Mouse (Mus musculus) cerebellum, adult 18-20 months (tissue): ENCODE data around the gene Cdkl1.
A peak's percentile ranks its signal among the peaks of the same experiment; 100 is the strongest.

ENCODE experiments used
- DNase-seq, 2 experiments: peaks; one replicate each; pipeline ENCODE4 v3.0.0; 2021

Cdkl1 gene

GRCm38 (mm10) chr12:69744138-69744537, 46.9 kb downstream of the Cdkl1 start:
- DNase-seq: no peak

DNA sequence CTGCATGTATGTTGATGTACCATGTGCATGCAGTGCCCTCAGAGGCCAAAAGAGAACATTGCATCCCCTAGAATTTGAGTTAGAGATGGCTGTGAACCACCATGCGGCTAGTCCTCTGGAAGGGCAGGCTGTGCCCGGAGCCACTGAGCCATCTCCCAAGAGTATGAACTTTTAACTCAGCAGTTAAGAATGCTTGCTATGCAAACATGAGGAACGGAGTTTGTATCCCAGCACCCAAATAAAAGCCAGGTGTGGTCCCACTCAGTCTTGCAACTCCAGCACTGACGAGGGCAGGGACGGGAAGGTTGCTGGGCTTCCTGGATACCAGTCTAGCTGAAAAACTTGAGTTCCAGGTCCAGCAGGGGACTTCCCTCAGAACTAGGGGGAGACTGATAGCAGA, 49.1 kb downstream of the Cdkl1 start:
- DNase-seq: no peak

GRCm38 (mm10) chr12:69733923-69734322, 57.1 kb downstream of the Cdkl1 start:
- no peak for DNase-seq

DNA sequence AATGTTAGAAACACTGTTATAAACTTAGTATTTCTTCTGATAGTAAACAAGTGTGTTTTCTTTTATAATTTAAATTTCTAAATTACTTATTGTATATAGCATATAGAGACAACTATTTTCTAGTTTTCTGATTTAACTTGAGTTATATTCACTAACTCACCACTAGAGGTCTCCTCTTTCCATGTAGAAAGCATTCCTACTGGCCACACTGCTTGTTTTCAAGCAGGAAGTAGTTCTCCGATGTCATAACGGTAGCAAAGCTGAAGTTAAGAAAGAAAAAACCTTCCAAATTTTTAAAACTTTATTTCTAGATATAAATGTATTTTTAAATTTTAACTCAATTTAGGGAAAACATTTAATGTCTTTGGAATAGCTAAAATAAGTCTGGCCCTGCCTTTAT, 57.5 kb downstream of the Cdkl1 start:
- DNase-seq: no peak

GRCm38 (mm10) chr12:69732221-69732620, 58.8 kb downstream of the Cdkl1 start:
- no peak for DNase-seq

DNA sequence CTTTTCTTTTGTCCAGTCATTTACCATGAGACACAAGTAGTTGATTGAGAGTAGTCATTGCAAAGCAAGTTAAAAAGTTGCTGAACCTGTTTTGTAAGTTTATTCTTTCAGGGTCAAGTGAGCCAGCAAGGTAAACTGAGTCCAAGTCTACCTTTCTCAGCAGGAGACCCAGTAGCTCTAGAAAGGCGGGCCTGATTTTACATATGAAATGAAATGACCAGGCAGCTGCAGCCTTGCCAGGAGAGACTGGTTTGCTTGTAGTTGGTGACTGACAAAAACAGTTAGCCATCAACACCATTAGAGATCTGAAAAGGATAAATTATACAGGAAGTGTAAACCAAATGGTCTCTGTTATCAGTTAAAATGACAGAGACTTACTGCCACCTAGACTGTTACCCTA, 60.8 kb downstream of the Cdkl1 start:
- no peak for DNase-seq

- DNase-seq: no peak
These were observed 61.8 kb downstream of the Cdkl1 start for GRCm38 (mm10) chr12:69729246-69729645.

DNA sequence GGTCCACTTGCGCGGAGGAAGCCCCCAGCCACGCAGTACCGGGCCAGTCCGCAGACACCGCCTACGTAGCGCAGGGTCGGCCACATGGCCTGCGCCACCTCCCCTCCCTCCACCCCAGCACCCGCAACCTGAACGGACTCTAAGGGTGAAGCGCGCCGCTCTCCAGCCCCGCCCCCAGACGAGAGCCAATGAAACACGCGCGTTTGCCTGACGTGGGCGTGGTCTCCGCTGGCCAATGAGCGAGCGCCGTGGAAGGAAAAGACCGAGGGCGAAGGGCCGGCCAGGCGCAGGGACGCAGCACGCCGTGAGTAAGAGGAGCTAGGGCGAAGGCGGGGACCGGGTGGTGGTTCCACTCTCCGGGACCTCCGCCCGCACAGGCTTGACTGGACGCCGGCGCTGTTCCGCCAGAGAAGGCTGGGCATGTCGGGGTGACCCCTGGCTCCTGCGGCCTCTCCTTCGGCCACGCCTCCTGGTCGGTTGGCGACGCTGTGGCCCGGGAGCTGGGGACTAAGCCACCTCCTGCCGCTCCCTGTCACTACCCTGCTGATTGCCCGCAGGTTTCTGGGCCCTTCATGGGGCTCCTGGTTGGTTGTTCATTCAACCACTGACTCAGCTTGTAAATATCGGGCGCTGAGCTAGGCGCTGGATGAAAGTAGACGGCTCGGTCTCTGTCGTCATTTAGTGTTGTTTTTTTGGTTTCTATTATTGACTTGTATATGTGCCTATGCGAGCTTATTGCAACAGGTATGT, 66.2 kb downstream of the Cdkl1 start, which contains the start of the genes L2hgdh and Atp5s:
TSS of gene L2hgdh (minus strand) at position 163 of the 750 bp plus-strand sequence.
TSS of gene Atp5s (plus strand) at position 240 of the 750 bp plus-strand sequence.
- DNase-seq: peak; percentile 97 to 98

GRCm38 (mm10) chr12:69724018-69724710, 66.9 kb downstream of the Cdkl1 start:
- DNase-seq: peak in 1 of 2 experiments; percentile 7

- DNase-seq: no peak
These were observed 67.7 kb downstream of the Cdkl1 start for GRCm38 (mm10) chr12:69723376-69723775.

DNA sequence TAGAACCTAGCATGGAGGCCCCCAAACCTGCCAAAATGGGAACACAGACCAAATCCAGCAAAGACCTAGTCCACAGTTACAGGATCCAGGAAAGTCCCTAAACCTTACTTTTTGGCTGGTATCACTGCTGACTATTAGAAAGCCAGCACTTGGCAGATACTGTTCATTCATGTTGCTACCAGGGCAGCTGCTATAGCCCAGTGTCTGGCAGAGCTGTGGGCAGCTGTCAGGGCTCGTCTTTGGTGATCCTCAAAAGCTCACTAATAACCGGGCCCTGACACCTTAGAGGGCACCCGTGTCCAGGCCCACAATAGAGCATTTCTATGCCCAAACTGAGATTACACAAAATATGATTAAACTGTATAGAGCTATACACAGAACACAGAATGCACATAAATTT, 68.2 kb downstream of the Cdkl1 start:
- no peak for DNase-seq

DNA sequence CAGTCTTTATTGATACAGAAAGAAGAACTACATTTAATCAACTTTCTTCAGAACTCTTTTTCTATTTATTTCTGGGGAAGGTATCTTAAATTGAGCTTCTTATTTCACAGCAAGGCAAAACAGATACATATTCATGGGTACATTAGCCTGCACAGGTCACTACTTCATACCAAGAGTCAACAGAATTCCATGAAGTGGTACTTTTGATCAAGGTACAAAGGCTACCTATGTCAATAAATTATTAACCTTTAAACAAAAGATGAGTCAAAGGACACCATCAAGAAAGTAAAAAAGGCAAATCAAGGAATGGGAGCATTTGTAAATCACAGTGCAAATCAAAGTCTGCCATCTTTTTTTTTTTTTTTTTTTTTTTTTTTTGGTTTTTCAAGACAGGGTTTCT, 77.4 kb downstream of the Cdkl1 start:
- DNase-seq: no peak

DNA sequence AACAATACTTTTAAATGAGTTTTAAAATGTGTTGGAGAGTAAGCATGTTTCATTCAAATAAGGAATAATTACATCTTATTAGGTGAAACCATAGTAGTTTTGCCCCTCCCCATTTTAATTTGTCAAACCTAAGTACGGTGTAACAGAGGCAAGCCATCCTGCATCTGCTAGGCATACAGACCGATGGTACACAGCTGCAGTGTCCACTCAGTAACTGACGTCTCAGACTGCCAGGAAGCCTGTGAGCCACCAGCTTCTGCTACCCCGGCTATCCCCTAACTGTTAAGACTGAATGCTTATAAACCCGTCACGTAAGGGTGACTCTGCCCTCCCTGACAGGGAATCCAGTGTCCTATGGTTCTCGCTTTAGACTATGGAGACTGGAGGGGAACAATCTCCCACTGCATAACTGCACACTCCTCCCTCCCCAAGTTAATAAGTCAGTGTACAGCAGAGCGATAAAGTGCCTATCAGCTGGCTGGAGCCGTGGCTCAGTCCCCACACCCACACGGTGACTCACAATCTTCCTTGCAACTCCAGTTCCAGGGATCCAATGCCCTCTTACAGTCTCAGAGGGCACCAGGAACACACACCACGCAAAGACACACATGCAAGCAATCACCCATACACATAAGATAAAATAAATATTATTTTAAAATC, 86.1 kb downstream of the Cdkl1 start:
- no peak for DNase-seq

DNA sequence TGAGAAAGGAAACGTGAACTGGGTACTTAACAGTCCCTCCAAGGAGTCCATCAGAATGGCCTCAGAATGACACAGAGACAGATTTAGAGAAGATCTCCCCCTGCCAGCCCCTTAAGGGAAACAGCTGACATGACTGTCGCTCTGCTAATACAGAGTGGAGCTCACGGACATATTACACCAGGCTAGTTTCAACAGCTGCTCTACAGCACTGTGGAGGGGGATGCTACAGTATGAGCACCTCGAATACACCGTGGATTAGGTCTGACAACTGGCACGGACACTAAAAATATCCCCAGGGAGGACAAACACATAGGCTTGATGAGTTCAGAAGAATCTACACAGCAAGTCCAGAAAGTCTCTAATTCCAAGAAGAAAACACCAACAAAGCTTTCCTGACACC, 92.7 kb downstream of the Cdkl1 start:
- no peak for DNase-seq
